Mouse (Mus musculus) left cerebral cortex, adult 2 months (tissue): ENCODE measurements around the gene Zfp672. TPM values are rescaled to one million over a fixed set of nuclear protein-coding genes. Genes with fewer than 3 reads are reported as not detected.
"Not testable (repeated sequence)": the region's sequence is repeated elsewhere in the genome, so short reads cannot be mapped to it uniquely, and the experiment has no call there.

Experiments
- DNase-seq, 2 experiments: peaks; one replicate each; pipeline ENCODE4 v3.0.0; 2021 to 2022; ENCODE audit warnings: low spot score in 2 of 2, mixed read lengths in 1 of 2; ENCODE audit errors: extremely low spot score in 1 of 2
- H3K27ac ChIP-seq: fragments of 200-600 bp; 2 replicates; pipeline ENCODE4 v1.8.1; 2022
- H3K4me3 ChIP-seq: fragments of 200-600 bp; 2 replicates; pipeline ENCODE4 v1.8.1; 2022
- CTCF ChIP-seq: fragments of 200-600 bp; IDR thresholded peaks from 2 replicates; pipeline ENCODE4 v1.8.1; 2022; ENCODE audit warnings: antibody characterized with exemption, mild to moderate bottlenecking, moderate library complexity
- intact Hi-C: fragments of 180-260 bp; cut with DNase I; formaldehyde crosslinking; loops from one replicate; pipeline ENCODE4 v1.15.1; 2025
- total RNA-seq, 2 experiments: library from RNA; stranded (reverse); gene quantifications; 2 replicates each; pipeline ENCODE4 v1.2.3; 2021

The Zfp672 gene
- total RNA-seq, 2 experiments from 2014 or later, result 46.2 to 49.7 TPM

DNA sequence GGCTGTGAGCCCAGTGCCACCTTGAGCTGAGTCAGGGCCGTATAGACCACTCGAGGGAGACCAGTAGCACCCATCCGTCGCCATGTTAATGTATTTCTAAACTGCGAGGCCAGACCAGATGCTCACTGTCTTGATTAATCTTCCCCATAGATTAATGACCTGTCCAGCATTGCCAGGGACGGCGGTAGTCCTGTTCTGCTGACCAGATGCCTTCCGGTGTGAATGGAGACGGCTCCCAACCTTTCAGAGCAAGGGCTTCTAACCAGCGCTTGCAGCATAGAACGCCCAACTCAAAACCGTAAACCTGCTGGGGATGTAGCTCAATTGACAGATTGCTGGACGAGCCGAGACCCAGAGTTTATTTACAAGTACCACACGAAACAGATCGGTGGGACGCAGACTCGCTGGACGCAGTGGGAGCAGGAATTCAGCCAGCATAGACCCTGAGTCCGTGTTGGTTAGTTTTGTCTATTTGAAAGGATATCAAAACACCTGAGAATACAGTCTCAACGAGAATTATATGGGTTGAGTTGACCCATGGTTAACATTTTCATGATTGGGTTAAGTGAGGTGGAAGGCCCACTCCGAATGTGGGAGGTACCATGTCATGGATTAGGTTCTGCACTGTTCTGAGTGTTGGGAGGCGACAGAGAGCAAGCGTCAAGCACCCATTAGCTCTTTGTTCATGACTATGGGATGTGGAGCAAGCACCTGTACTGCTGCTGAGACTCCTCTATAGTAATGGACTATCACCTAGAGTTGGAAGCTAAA, 6.4 kb downstream of the Zfp672 start:
- intact Hi-C loops, result loop anchor here (1.0 kb wide), 1 partner anchor 21 kb away; no protein-coding TSS in a partner anchor
- peak overlapping the region; percentile 78 for H3K4me3 ChIP-seq
- no peak for TF ChIP-seq CTCF
- no peak for DNase-seq
- peak overlapping the region; percentile 97 for H3K27ac ChIP-seq

DNA sequence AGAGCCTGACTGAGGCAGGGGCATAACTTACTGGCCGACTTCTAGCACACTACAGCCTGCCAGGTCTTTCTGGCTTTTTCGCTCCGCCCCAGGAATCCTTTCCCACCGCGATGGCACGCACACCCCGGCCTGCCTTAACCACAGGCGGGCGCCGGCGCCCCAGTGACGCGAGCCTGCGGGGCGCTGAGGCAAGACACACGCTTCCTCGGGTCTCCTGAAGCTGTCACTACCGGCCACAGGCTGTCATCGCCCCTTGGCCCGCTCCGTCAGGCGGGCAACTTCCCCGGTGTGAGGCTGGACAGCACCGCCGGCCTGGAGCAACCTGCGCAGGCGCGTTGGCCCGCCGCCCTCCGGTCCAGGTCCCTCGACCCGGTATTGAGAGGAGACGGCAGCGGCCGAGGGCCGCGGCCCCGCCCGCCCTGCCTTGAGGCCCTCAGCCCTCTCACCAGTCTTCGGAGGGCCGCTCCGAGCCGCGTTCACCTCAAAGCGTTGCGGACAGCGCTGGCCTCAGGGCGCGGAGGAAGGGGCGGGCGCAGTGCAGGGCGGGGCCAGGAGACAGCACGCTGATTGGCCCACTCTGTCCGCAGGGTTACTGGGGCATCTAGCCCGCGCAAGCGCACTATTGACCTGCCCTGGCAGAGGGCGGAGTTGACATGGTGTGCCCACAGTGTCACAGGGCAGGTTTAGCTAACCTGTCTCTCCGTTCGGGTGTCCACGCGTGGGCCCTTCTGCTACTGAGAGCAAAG, 7.1 kb downstream of the Zfp672 start:
- peak overlapping the region; percentile 78 for H3K4me3 ChIP-seq
- no peak for TF ChIP-seq CTCF
- peak; percentile 96 to 97 for DNase-seq
- intact Hi-C loops, result loop anchor here (1.0 kb wide), 1 partner anchor 21 kb away; no protein-coding TSS in a partner anchor
- H3K27ac ChIP-seq, result peak overlapping the region; percentile 97

DNA sequence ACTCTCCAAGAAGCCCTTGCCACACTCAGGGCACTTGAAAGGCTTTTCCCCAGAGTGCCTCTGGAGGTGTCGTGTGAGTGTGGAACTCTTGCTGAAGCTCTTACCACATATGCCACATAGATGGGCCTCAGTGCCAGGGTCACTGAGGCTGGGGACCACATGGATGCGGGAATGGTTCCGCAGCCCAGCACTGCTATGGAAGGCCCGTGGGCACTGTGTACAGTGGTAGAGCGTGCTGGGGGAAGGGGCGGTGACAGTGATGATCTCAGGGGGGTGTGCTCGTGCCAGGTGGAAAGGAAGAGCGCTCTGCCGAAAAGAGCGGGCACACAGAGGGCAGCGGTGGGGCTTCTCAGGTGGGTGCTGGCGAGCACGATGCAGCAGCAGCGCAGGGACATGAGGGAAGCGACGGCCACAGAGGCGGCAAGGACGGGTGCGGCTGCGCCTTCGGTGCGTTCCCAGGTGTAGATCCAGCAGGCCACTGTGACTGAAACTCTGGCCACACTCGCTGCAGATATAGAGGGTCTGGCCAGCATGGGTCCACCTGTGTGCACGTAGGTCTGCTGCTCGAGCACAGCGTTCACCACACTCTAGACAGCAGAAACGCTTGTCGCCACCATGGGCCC, 13.3 kb downstream of the Zfp672 start:
- intact Hi-C loops, result no loop called here
- no peak for TF ChIP-seq CTCF
- no peak for DNase-seq
- Histone ChIP-seq H3K4me3 (no peak overlapping the region), H3K27ac (no peak overlapping the region)

DNA sequence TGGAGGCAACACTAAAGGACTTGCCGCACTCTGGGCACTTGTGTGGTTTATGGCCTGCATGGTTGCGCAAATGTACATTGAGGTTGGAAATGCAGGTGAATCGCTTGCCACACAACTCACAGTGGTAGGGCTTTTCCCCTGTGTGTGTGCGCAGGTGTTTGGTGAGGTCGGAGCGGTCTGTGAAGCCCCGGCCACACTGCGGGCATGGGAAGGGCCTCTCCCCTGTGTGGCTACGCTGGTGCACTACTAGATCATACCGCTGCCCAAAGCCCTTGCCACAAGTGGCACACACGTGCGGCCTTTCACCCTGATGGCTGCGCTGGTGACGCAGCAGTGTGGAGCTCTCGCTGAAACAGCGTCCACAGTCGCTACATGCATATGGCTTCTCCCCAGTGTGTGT, 13.8 kb downstream of the Zfp672 start:
- no peak for TF ChIP-seq CTCF
- H3K4me3 ChIP-seq, result no peak overlapping the region
- no peak overlapping the region for H3K27ac ChIP-seq
- intact Hi-C loops, result no loop called here
- DNase-seq, result no peak

DNA sequence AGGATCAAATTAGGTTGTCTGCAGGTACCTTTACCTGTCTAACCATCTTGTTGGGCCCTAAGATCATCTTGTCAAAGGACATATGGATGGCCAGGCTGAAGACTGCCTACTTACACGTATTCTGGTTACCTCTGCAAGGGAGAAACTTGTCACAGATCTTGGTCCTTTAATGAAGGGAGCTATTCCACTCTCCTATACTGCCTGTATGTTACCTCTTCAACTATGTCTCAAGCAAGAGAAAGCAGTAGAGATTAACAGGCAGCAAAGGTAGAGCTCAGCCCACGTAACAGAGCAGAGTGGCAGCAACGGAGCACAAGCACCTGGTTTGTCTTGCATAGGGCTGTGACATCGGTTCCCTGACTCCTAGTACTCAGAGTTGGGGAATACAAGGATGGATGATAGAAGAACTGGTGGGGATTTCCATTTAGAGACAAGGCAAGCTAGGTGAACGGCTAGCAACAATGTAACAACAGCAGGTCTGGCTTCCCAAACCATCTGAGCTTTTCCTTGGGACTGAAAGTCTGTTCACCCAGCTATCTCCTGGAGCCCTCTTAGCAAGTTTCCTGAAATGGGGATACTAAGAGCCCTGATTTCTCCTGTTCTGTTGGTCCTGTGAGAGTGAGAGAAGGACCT, 14.5 kb downstream of the Zfp672 start:
- TF ChIP-seq CTCF, result no peak
- DNase-seq, result no peak
- Histone ChIP-seq H3K4me3 (no peak overlapping the region), H3K27ac (no peak overlapping the region)
- intact Hi-C loops, result no loop called here

DNA sequence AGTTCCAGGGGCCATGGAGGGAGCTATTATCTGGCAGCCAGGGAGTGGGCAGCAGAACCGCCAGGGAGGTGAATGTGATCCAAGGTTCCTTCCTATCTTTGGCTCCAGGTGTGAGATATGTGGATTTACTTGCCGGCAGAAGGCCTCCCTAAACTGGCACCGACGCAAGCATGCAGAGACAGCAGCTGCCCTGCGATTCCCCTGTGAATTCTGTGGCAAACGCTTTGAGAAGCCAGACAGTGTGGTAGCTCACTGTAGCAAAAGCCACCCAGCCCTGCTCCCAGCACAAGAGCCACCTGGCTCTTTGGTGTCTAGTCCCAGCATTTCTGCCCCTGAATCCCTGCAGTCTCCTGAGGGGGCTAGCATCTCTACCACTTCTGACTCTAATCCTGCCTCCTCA, 16.1 kb downstream of the Zfp672 start:
- Histone ChIP-seq H3K4me3 (no peak overlapping the region), H3K27ac (no peak overlapping the region)
- intact Hi-C loops, result no loop called here
- DNase-seq, result no peak
- no peak for TF ChIP-seq CTCF

DNA sequence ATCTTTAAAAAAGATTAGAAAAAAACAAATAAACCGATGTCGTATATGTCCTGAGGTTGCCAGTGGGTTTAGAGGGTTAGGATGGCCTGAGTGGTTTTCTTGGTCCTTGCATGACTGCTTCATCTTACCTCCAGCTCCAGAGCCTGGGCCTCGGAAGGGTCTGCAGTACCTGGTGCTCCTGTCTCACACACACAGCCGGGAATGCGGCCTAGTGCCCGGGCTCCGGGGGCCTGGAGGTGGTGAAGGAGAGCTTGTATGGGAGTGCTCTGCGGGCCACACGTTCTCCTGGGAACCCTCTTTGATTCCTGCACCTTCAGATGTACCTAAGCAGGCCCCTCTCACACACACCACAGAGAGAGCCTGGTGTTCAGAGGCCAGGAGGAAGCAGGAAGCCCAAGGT, 21.5 kb downstream of the Zfp672 start:
- H3K4me3 ChIP-seq, result no peak overlapping the region
- intact Hi-C loops, result loop anchor here (10.0 kb wide), 1 partner anchor 204 kb away; the partner anchor contains the start of gene Cnot8
- no peak for TF ChIP-seq CTCF
- no peak overlapping the region for H3K27ac ChIP-seq
- DNase-seq, result no peak

DNA sequence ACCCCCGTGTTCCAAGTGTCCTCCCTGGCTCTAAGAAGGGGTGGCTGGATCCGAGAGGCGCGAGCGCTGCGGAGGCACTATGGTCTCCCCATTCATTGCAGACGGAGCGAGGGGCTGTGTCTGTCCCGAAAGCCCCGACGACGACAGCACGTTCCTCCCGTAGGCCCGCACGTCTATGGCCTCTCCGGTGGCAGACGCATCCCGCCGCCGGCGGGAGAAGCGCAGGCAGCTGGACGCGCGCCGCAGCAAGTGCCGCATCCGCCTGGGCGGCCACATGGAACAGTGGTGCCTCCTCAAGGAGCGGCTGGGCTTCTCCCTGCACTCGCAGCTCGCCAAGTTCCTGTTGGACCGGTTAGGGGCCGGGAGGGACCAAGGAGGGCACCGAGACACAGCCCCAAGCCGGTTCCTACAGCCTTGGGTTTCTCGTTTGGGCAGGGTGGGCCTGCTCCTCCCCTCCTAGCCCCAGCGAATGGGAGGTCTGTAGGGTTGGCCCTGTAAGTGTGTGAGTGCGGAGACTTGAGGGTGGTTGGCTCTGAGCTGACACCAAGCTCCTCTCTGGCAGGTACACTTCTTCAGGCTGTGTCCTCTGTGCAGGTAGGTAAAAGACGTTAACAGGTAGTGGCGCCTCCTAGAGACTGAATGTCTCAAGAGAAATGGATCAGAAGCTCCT, 22.6 kb downstream of the Zfp672 start:
- DNase-seq, result peak; percentile 44 to 59
- Histone ChIP-seq H3K27ac (peak overlapping the region; percentile 82), H3K4me3 (peak overlapping the region; percentile 77)
- peak; percentile 17 for TF ChIP-seq CTCF
- intact Hi-C loops, result loop anchor here (10.0 kb wide), 1 partner anchor 203 kb away; the partner anchor contains the start of gene Cnot8

DNA sequence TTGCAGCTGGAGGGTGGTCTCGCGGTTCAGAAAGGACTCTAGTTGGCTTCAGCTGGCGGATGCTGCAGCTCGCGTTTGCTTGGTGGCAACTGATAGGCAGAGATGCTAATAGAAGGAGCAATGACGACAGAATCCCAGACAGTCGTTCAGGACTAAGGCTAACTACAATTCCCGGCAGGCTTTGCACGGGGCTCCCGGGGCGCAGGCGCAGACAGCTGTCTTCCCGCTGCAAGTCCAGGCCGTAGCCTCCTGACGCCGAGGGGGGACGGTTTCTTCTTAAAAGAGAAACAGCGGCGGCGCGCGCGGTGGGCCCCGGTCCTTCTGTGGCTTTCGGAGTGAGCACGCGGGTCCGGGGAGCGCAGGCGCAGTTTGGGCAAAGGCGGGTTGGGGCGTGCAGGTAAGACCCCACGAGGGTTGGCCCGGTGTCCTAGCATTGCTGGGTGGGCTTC, 23.3 kb downstream of the Zfp672 start, which contains the start of gene Zfp692:
Gene Zfp692, plus strand, starts transcription at position 210 of the 449 bp plus-strand sequence.
- Histone ChIP-seq H3K27ac (peak within 1 kb of the TSS; percentile 82), H3K4me3 (peak within 1 kb of the TSS; percentile 77)
- intact Hi-C loops, result loop anchor here (10.0 kb wide), 1 partner anchor 202 kb away; the partner anchor contains the start of gene Cnot8
- no peak for TF ChIP-seq CTCF
- DNase-seq, result peak; percentile 95 to 96

DNA sequence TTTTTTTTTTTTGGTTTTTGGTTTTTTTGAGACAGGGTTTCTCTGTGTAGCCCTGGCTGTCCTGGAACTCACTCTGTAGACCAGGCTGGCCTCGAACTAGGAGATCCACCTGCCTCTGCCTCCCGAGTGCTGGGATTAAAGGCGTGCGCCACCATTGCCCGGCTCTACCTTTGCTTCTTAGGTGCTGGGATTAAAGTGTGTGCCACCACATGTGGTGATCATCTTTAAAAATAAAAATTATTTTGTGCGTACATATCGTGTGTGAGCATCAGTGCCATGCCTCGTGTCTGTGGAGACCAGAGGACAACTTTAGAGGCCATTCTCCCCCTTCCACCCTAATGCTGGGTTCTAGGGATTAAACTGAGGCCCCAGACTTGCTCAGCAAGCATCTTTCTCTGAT, 24.8 kb downstream of the Zfp672 start:
- not testable (repeated sequence) for DNase-seq, H3K27ac ChIP-seq, H3K4me3 ChIP-seq
- intact Hi-C loops, result loop anchor here (10.0 kb wide), 1 partner anchor 200 kb away; the partner anchor contains the start of gene Cnot8

DNA sequence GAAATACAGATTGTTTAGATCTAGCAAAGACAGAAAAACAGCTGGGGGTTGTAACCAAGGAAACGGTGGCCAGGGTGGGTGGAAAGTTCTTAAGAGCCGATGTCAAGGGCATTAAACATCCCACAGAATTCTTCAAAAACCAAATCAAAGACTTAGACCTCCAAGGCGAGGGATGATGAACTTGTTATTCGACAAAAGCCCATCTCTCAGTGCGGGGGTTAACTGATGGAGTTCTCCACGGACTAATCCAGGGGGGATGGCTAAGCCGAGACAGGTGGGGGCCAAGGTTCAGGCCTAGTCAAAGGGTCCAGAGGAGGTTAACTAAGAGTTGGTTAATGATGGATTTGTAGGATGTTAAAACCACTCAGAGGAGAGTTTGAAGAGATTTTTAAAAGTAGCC, 26.5 kb downstream of the Zfp672 start:
- Histone ChIP-seq H3K4me3 (peak overlapping the region; percentile 79), H3K27ac (no peak overlapping the region)
- intact Hi-C loops, result loop anchor here (2.0 to 10.0 kb wide), 5 partner anchors 99 to 295 kb away; partner anchors contain the start of genes Cnot8, Igtp, Irgm2 and Larp1
- no peak for TF ChIP-seq CTCF
- DNase-seq, result no peak
